Mouse (Mus musculus): ENCODE results near the gene Gucy2d. TPM values are rescaled to one million over a fixed set of nuclear protein-coding genes. Genes with fewer than 3 reads are reported as not detected.

The Gucy2d gene
- polyA plus RNA-seq, 1 experiment from 2014 or later = not detected

DNA sequence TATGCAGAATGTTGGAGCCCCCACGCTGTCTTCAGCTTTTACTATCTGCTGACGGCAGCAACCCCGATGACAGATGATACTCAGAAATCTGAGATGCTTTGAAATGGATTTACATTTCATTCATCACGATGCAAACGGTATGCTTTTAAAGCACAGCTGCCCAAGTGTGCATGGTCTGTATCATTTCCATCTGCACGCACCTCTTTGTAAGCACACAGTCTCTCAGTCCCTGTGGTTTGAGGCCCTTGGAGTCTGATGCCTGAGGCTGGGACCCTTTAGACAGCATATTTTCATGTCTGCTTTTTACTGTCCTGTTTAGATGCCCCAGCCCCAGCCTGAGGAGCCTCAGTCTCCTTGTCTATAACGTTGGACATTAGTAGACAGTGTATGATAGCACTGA is 20.1 kb downstream of the Gucy2d start:
- no peak overlapping the region for H3K4me3 ChIP-seq
- WGBS = 73% methylated on average over 7 of the region's 7 CpGs
- no peaks in the 10 kb centered on the region for H3K27me3 ChIP-seq (ENCODE audit: insufficient read depth, poor library complexity, severe bottlenecking)
- H3K36me3 ChIP-seq = no peaks in the 10 kb centered on the region
- peaks cover 4% of the 10 kb centered on the region; the same call in 1 of the 2 replicates for H3K4me1 ChIP-seq (replicated peaks)
- H3K9me3 ChIP-seq = no peaks in the 10 kb centered on the region
- no peak overlapping the region for H3K27ac ChIP-seq
- DNase-seq (ENCODE audit: low spot score) = no peak

GRCm38 (mm10) chr7:98469089-98469488 is 28.9 kb downstream of the Gucy2d start:
- WGBS = 69% methylated on average over 3 of the region's 3 CpGs
- H3K27ac ChIP-seq = 0 out of 2 replicates have a peak overlapping the region, but pooled peaks have one; percentile 2
- H3K9me3 ChIP-seq = no peaks in the 10 kb centered on the region

DNA sequence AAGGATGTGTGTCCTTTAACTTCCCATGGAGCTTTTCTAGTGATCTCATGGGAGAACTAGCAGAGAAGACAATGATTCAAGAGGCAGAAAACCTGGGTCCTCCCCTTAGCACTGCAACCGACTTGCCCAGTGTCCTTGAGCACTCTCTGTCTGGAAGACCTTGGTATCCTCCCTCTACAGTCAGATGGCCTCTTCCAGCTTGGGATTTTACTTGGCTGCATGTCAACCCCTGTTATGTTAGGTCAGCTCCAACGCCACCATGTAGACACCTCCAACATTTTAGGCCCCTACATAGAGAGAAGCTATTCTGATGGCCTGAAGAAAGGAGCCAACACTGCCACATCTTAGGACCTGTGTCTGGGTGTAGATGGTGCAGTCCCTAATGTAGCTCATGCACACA is 32.3 kb downstream of the Gucy2d start:
- WGBS = 94% methylated on average over 2 of the region's 2 CpGs
- Histone ChIP-seq H3K4me1 (replicated peaks) (peaks cover 17% of the 10 kb centered on the region), H3K36me3 (no peaks in the 10 kb centered on the region), H3K4me3 (no peak overlapping the region), H3K27me3 (ENCODE audit: insufficient read depth, poor library complexity, severe bottlenecking) (no peaks in the 10 kb centered on the region), H3K9me3 (no peaks in the 10 kb centered on the region), H3K27ac (no peak overlapping the region)
- no peak for DNase-seq (ENCODE audit: low spot score)

More at GRCm38 (mm10) chr7:98469089-98469488, 28.9 kb downstream of the Gucy2d start:
- H3K27me3 ChIP-seq (ENCODE audit: insufficient read depth, poor library complexity, severe bottlenecking) = no peaks in the 10 kb centered on the region
- H3K36me3 ChIP-seq = no peaks in the 10 kb centered on the region
- peaks cover 16% of the 10 kb centered on the region for H3K4me1 ChIP-seq (replicated peaks)
- no peak overlapping the region for H3K4me3 ChIP-seq
- DNase-seq (ENCODE audit: low spot score) = no peak

GRCm38 (mm10) chr7:98474558-98474957 is 34.3 kb downstream of the Gucy2d start:
- WGBS = 68% methylated on average over 1 of the region's 1 CpGs
- H3K4me1 ChIP-seq (replicated peaks) = peaks cover 10% of the 10 kb centered on the region; the same call in 1 of the 2 replicates
- DNase-seq (ENCODE audit: low spot score) = no peak
- H3K36me3 ChIP-seq = no peaks in the 10 kb centered on the region
- H3K4me3 ChIP-seq = no peak overlapping the region
- H3K27me3 ChIP-seq (ENCODE audit: insufficient read depth, poor library complexity, severe bottlenecking) = no peaks in the 10 kb centered on the region
- H3K27ac ChIP-seq = no peak overlapping the region
- no peaks in the 10 kb centered on the region for H3K9me3 ChIP-seq

- no peak overlapping the region for H3K4me3 ChIP-seq
- no peaks in the 10 kb centered on the region for H3K9me3 ChIP-seq
- no peaks in the 10 kb centered on the region for H3K36me3 ChIP-seq
- H3K27me3 ChIP-seq (ENCODE audit: insufficient read depth, poor library complexity, severe bottlenecking) = peaks cover 4% of the 10 kb centered on the region; the same call in 1 of the 2 replicates
- no peak for DNase-seq (ENCODE audit: low spot score)
- H3K27ac ChIP-seq = no peak overlapping the region
- 90% methylated on average over 4 of the region's 4 CpGs for WGBS
- peaks cover 9% of the 10 kb centered on the region for H3K4me1 ChIP-seq (replicated peaks)
Observed at GRCm38 (mm10) chr7:98477153-98477552, 36.9 kb downstream of the Gucy2d start.

DNA sequence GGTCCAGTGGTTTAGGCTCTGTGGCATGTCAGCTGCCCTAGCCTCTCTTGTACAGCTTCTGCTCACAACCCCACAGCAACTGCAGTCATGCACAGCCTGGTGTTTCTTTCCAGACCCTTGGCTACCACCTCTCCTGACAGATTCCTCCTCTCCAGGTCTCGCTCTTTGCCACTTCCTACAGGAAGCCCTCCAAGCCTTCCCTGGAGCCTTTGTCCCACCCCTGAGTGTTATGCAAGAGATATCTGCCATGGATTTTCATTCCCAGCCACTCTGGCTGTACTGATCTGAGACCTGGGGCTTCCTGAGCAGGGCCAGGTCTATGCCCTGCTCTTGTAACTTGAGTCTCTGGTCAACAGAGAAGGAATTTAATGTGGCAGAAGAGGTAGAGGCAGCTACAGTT is 40.3 kb downstream of the Gucy2d start:
- H3K27ac ChIP-seq = 0 out of 2 replicates have a peak overlapping the region, but pooled peaks have one; percentile 12
- H3K27me3 ChIP-seq (ENCODE audit: insufficient read depth, poor library complexity, severe bottlenecking) = peaks cover 4% of the 10 kb centered on the region; the same call in 1 of the 2 replicates
- no peak for DNase-seq (ENCODE audit: low spot score)
- H3K4me1 ChIP-seq (replicated peaks) = peaks cover 19% of the 10 kb centered on the region
- H3K4me3 ChIP-seq = no peak overlapping the region
- WGBS = 91% methylated on average over 1 of the region's 1 CpGs
- H3K9me3 ChIP-seq = no peaks in the 10 kb centered on the region
- no peaks in the 10 kb centered on the region for H3K36me3 ChIP-seq

DNA sequence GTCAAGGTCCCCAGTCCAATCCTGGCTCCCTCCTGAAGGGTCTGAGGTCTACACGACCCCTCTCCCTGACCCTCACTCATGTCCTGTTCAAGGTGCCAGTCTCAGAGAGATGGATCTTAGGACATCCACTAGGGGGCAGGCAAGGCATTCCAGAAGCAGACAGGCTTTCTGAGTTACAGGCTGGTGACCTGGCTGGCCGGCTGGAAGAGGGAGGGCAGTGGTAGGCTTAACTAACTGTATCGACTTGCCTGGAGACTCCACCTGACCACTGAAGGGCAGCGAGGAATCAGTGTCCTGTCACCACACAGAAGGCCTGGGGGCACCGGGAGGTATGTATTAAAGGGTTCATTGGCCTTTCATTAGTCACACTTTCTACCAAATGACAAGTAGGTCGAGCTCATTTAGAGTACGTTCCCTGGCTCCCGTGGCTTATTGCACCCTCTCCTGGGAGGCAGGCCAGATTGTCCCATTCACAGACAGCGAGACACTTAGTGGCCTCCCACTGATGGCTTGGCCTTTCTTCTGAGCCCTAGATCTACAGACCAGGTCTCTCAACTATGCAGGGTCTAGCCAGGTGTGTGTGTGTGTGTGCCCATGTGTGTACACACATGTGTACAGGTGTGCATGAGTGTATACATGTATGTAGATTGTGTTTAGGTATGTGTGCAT is 41.0 kb downstream of the Gucy2d start:
- no peaks in the 10 kb centered on the region for H3K9me3 ChIP-seq
- no peak overlapping the region for H3K4me3 ChIP-seq
- H3K4me1 ChIP-seq (replicated peaks) = peaks cover 20% of the 10 kb centered on the region
- DNase-seq (ENCODE audit: low spot score) = peak; percentile 83
- 20% methylated on average over 9 of the region's 9 CpGs for WGBS
- peaks cover 4% of the 10 kb centered on the region; the same call in 1 of the 2 replicates for H3K27me3 ChIP-seq (ENCODE audit: insufficient read depth, poor library complexity, severe bottlenecking)
- no peaks in the 10 kb centered on the region for H3K36me3 ChIP-seq
- H3K27ac ChIP-seq = no peak overlapping the region

DNA sequence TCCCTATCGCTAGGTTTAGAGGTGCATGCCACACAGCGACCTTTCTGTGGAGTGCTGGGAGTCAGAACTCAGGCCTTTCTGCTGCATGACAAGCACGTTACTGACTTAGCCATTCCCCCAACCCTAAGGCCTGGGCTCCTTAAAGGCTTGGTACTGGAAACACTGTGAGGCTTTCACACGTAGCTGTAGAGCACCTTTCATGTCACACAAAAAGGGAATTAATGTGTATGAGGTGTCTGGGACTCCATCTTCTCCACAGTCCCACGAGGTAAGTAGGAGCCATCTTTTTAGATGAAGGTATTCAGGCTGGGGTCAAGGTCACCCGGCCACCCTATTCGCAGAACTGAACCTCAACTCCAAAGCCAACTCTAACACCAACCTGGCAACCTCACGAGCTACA is 41.6 kb downstream of the Gucy2d start:
- peaks cover 4% of the 10 kb centered on the region; the same call in 1 of the 2 replicates for H3K27me3 ChIP-seq (ENCODE audit: insufficient read depth, poor library complexity, severe bottlenecking)
- no peak overlapping the region for H3K4me3 ChIP-seq
- no peak overlapping the region for H3K27ac ChIP-seq
- 86% methylated on average over 8 of the region's 8 CpGs for WGBS
- H3K9me3 ChIP-seq = no peaks in the 10 kb centered on the region
- H3K4me1 ChIP-seq (replicated peaks) = peaks cover 26% of the 10 kb centered on the region
- no peaks in the 10 kb centered on the region for H3K36me3 ChIP-seq
- DNase-seq (ENCODE audit: low spot score) = no peak

- peak overlapping the region; percentile 54 for H3K27ac ChIP-seq
- H3K4me1 ChIP-seq (replicated peaks) = peaks cover 30% of the 10 kb centered on the region
- no peaks in the 10 kb centered on the region for H3K9me3 ChIP-seq
- no peaks in the 10 kb centered on the region for H3K36me3 ChIP-seq
- no peak overlapping the region for H3K4me3 ChIP-seq
- peaks cover 4% of the 10 kb centered on the region; the same call in 1 of the 2 replicates for H3K27me3 ChIP-seq (ENCODE audit: insufficient read depth, poor library complexity, severe bottlenecking)
- WGBS = 60% methylated on average over 12 of the region's 12 CpGs
- no peak for DNase-seq (ENCODE audit: low spot score)
Observed at GRCm38 (mm10) chr7:98482551-98483267, 42.5 kb downstream of the Gucy2d start.

DNA sequence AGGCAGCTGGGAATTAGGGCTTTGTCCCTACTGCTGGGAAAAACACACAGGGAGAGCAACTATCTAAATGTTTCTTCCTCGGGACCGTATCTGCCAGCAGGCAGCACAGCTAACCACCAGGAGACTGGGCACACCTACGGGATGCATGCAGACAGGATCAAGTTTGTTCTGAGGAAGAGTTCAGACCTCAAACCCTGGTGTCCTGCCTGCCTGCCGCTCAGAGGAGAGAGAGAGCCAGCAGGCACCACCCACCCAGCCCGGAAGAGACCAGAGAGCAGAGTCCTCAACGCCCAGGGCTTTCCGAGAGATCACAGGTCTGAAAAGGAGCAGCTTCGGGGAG is 43.0 kb downstream of the Gucy2d start:
- peak overlapping the region; percentile 54 for H3K27ac ChIP-seq
- no peak overlapping the region for H3K4me3 ChIP-seq
- no peaks in the 10 kb centered on the region for H3K9me3 ChIP-seq
- no peaks in the 10 kb centered on the region for H3K36me3 ChIP-seq
- H3K4me1 ChIP-seq (replicated peaks) = peaks cover 34% of the 10 kb centered on the region
- 32% methylated on average over 8 of the region's 8 CpGs for WGBS
- H3K27me3 ChIP-seq (ENCODE audit: insufficient read depth, poor library complexity, severe bottlenecking) = peaks cover 9% of the 10 kb centered on the region
- no peak for DNase-seq (ENCODE audit: low spot score)

DNA sequence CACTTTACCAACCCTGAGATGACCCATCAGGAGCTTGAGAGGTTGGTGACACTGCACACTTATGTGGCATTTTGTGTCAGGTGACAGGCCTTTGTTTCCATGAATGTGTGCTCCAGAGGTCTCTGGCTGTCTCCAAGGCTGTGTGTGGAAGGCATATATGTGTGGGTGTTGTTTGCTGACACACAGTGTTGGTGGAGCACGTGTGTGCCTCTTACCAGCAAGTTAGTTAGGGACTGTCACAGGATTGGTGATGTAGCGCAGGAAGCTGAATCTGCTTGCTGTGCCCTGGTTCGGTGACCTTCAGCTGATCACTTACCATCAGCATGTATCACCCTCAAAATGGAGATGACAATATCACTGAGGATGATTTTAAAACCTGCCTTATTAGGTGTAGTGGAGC is 44.7 kb downstream of the Gucy2d start:
- WGBS = 82% methylated on average over 3 of the region's 3 CpGs
- H3K9me3 ChIP-seq = no peaks in the 10 kb centered on the region

GRCm38 (mm10) chr7:98485508-98485907 is 45.3 kb downstream of the Gucy2d start:
- 87% methylated on average over 4 of the region's 4 CpGs for WGBS
- H3K4me1 ChIP-seq (replicated peaks) = peaks cover 57% of the 10 kb centered on the region
- H3K9me3 ChIP-seq = no peaks in the 10 kb centered on the region
- H3K36me3 ChIP-seq = no peaks in the 10 kb centered on the region
- H3K27me3 ChIP-seq (ENCODE audit: insufficient read depth, poor library complexity, severe bottlenecking) = peaks cover 25% of the 10 kb centered on the region
- H3K27ac ChIP-seq = no peak overlapping the region
- H3K4me3 ChIP-seq = no peak overlapping the region
- DNase-seq (ENCODE audit: low spot score) = no peak

More for the DNA sequence above, 44.7 kb downstream of the Gucy2d start:
- H3K27ac ChIP-seq = no peak overlapping the region
- DNase-seq (ENCODE audit: low spot score) = no peak
- no peak overlapping the region for H3K4me3 ChIP-seq
- H3K27me3 ChIP-seq (ENCODE audit: insufficient read depth, poor library complexity, severe bottlenecking) = peaks cover 21% of the 10 kb centered on the region
- H3K36me3 ChIP-seq = no peaks in the 10 kb centered on the region
- H3K4me1 ChIP-seq (replicated peaks) = peaks cover 50% of the 10 kb centered on the region

GRCm38 (mm10) chr7:98486471-98486917 is 46.3 kb downstream of the Gucy2d start:
- H3K4me1 ChIP-seq (replicated peaks) = peaks cover 53% of the 10 kb centered on the region
- H3K27ac ChIP-seq = peak overlapping the region; percentile 19; the same call in 1 of the 2 replicates
- H3K27me3 ChIP-seq (ENCODE audit: insufficient read depth, poor library complexity, severe bottlenecking) = peaks cover 34% of the 10 kb centered on the region
- H3K36me3 ChIP-seq = no peaks in the 10 kb centered on the region
- WGBS = 71% methylated on average over 7 of the region's 7 CpGs
- no peak overlapping the region for H3K4me3 ChIP-seq
- H3K9me3 ChIP-seq = no peaks in the 10 kb centered on the region
- no peak for DNase-seq (ENCODE audit: low spot score)

Data from hindbrain, embryonic 10.5 days (tissue).